Mouse (Mus musculus) hindbrain, embryonic 10.5 days (tissue): ENCODE data around the gene Gm7137. TPM values are rescaled to one million over a fixed set of nuclear protein-coding genes. Genes with fewer than 3 reads are reported as not detected.

Experiments used
- DNase-seq: peaks from one replicate; pipeline ENCODE4 v3.0.0-alpha.2; 2017; ENCODE audit warnings: low spot score
- H3K27ac ChIP-seq: fragments of 300-500 bp; sonication (generic); 2 replicates; pipeline ENCODE4 v1.5.1; 2016; ENCODE audit warnings: mild to moderate bottlenecking, moderate library complexity
- H3K27me3 ChIP-seq: fragments of 300-500 bp; sonication (generic); 2 replicates; pipeline ENCODE4 v1.6.1; 2016; ENCODE audit warnings: mild to moderate bottlenecking; ENCODE audit not compliant: poor library complexity, insufficient read depth, severe bottlenecking
- H3K36me3 ChIP-seq: fragments of 300-500 bp; sonication (generic); 2 replicates; pipeline ENCODE4 v1.6.1; 2016; ENCODE audit warnings: mild to moderate bottlenecking, moderate library complexity
- H3K4me1 ChIP-seq: fragments of 300-500 bp; sonication (generic); replicated peaks from 2 replicates; pipeline ENCODE4 v1.6.1; 2016; ENCODE audit warnings: mild to moderate bottlenecking
- H3K4me3 ChIP-seq: fragments of 300-500 bp; sonication (generic); 2 replicates; pipeline ENCODE4 v1.5.1; 2016; ENCODE audit warnings: mild to moderate bottlenecking, moderate library complexity
- H3K9me3 ChIP-seq: fragments of 300-500 bp; sonication (generic); 2 replicates; pipeline ENCODE4 v1.6.1; 2016; ENCODE audit warnings: mild to moderate bottlenecking, moderate library complexity
- WGBS: fragments of 180-500 bp; shearing (Covaris S2); methylation state at CpG from one replicate; pipeline ENCODE4 v1.1.7; 2016; 5-methylcytosine and 5-hydroxymethylcytosine counted together
- polyA plus RNA-seq: library from polyadenylated mRNA; unstranded; fragments of >200 nt; fragmentation: Nextera tagmentation; extraction: Ambion mirVana; gene quantifications from 2 replicates; pipeline ENCODE4 v1.2.1, GENCODE M21; 2016

The Gm7137 gene
- polyA plus RNA-seq, 1 experiment from 2014 or later = not detected

GRCm38 (mm10) chr10:77738929-77739328, 49.1 kb downstream of the Gm7137 start:
- 93% methylated on average over 4 of the region's 4 CpGs for WGBS
- Histone ChIP-seq H3K4me3 (no peak overlapping the region), H3K27me3 (no peaks in the 10 kb centered on the region)

More at GRCm38 (mm10) chr10:77738929-77739328, 49.1 kb downstream of the Gm7137 start:
- DNase-seq = no peak
- Histone ChIP-seq H3K27ac (no peak overlapping the region), H3K36me3 (no peaks in the 10 kb centered on the region), H3K9me3 (peaks cover 16% of the 10 kb centered on the region), H3K4me1 (peaks cover 35% of the 10 kb centered on the region)

Other genes starting within 250 kb of the Gm7137 start
- gene Pttg1ip, start 206.5 kb downstream of the Gm7137 start, polyA plus RNA-seq = 66.6 and 67.2 TPM in 2 replicates
- 336 and 389 TPM in 2 replicates for gene Sumo3, start 182.1 kb downstream of the Gm7137 start, polyA plus RNA-seq
- 4.4 TPM in 1 of 2 replicates, not detected in the other for gene Gm49325, start 182.0 kb downstream of the Gm7137 start, polyA plus RNA-seq
- gene Ube2g2, start 165.9 kb downstream of the Gm7137 start, polyA plus RNA-seq = 100 and 103 TPM in 2 replicates
- 0.93 and 1.0 TPM in 2 replicates for gene Tspear, start 101.6 kb downstream of the Gm7137 start, polyA plus RNA-seq
- not detected in 2 replicates for gene Gm19402, start 97.4 kb downstream of the Gm7137 start, polyA plus RNA-seq
- not detected in 2 replicates for gene Gm9508, start 91.0 kb downstream of the Gm7137 start, polyA plus RNA-seq
- gene Gm10272, start 81.6 kb downstream of the Gm7137 start, polyA plus RNA-seq = not detected in 2 replicates
- gene Gm10024, start 76.7 kb downstream of the Gm7137 start, polyA plus RNA-seq = not detected in 2 replicates
- not detected in 2 replicates for gene Gm10142, start 72.4 kb downstream of the Gm7137 start, polyA plus RNA-seq
- not detected in 2 replicates for gene Krtap12-1, start 67.6 kb downstream of the Gm7137 start, polyA plus RNA-seq
- not detected in 2 replicates for gene Gm10100, start 61.7 kb downstream of the Gm7137 start, polyA plus RNA-seq
- gene Gm18596, start 45.6 kb downstream of the Gm7137 start, polyA plus RNA-seq = not detected in 2 replicates
- gene Gm9736, start 36.8 kb downstream of the Gm7137 start, polyA plus RNA-seq = not detected in 2 replicates
- gene Gm3233, start 28.5 kb downstream of the Gm7137 start, polyA plus RNA-seq = not detected in 2 replicates
- gene Gm3238, start 16.9 kb downstream of the Gm7137 start, polyA plus RNA-seq = not detected in 2 replicates
- not detected in 2 replicates for gene Gm7138, start 11.3 kb downstream of the Gm7137 start, polyA plus RNA-seq
- gene Gm3250, start 5.7 kb downstream of the Gm7137 start, polyA plus RNA-seq = not detected in 2 replicates
- gene Gm9639, start 6.9 kb upstream of the Gm7137 start, polyA plus RNA-seq = not detected in 2 replicates
- not detected in 2 replicates for gene Gm19668, start 10.9 kb upstream of the Gm7137 start, polyA plus RNA-seq
- gene Gm9507, start 23.6 kb upstream of the Gm7137 start, polyA plus RNA-seq = not detected in 2 replicates
- not detected in 2 replicates for gene Gm2696, start 26.5 kb upstream of the Gm7137 start, polyA plus RNA-seq
- gene Krtap10-4, start 38.9 kb upstream of the Gm7137 start, polyA plus RNA-seq = not detected in 2 replicates
- not detected in 2 replicates for gene Krtap10-10, start 47.7 kb upstream of the Gm7137 start, polyA plus RNA-seq
- not detected in 2 replicates for gene Gm36176, start 58.6 kb upstream of the Gm7137 start, polyA plus RNA-seq
- not detected in 2 replicates for gene Gm10318, start 64.7 kb upstream of the Gm7137 start, polyA plus RNA-seq
- not detected in 2 replicates for gene Gm3285, start 73.8 kb upstream of the Gm7137 start, polyA plus RNA-seq
- gene Lrrc3, start 114.3 kb upstream of the Gm7137 start, polyA plus RNA-seq = 2.6 and 4.1 TPM in 2 replicates
- 0.88 and 1.2 TPM in 2 replicates for gene Trpm2, start 182.4 kb upstream of the Gm7137 start, polyA plus RNA-seq
- gene 1810043G02Rik, start 190.3 kb upstream of the Gm7137 start, polyA plus RNA-seq = 40.7 and 42.9 TPM in 2 replicates
- gene Pfkl, start 221.9 kb upstream of the Gm7137 start, polyA plus RNA-seq = 187 and 243 TPM in 2 replicates